Mouse (Mus musculus) gastrocnemius, postnatal 14 days (tissue): ENCODE results near the gene Myh4. TPM values are rescaled to one million over a fixed set of nuclear protein-coding genes. Genes with fewer than 3 reads are reported as not detected.

Source experiments
- DNase-seq: peaks from one replicate; pipeline ENCODE4 v3.0.0; 2021; ENCODE audit warnings: mixed read lengths
- intact Hi-C: fragments of 180-260 bp; cut with DNase I; formaldehyde crosslinking; loops from one replicate; pipeline ENCODE4 v1.15.1; 2025; ENCODE audit warnings: low total_unique reads
- long read RNA-seq, 2 experiments: library from polyadenylated mRNA; stranded (forward); transcript quantifications; one replicate each; pipeline ENCODE4 v2.0.0; 2021
- total RNA-seq, 2 experiments: library from RNA; stranded (reverse); gene quantifications; 2 replicates each; pipeline ENCODE4 v1.2.3; 2021

The Myh4 gene
- total RNA-seq, result over 10,000 TPM; 25,036 to 26,595 TPM
- long read RNA-seq, experiment 1, full-length matches to known transcripts, result 4,539 of 18,473 reads
- long read RNA-seq, experiment 1, partial matches to known transcripts, result 8,642 of 18,473 reads
- long read RNA-seq, experiment 1, other reads (novel, unspliced or antisense), result 5,292 of 18,473 reads
- long read RNA-seq, experiment 2, full-length matches to known transcripts, result 7,808 of 28,804 reads
- long read RNA-seq, experiment 2, partial matches to known transcripts, result 9,410 of 28,804 reads
- long read RNA-seq, experiment 2, other reads (novel, unspliced or antisense), result 11,586 of 28,804 reads

DNA sequence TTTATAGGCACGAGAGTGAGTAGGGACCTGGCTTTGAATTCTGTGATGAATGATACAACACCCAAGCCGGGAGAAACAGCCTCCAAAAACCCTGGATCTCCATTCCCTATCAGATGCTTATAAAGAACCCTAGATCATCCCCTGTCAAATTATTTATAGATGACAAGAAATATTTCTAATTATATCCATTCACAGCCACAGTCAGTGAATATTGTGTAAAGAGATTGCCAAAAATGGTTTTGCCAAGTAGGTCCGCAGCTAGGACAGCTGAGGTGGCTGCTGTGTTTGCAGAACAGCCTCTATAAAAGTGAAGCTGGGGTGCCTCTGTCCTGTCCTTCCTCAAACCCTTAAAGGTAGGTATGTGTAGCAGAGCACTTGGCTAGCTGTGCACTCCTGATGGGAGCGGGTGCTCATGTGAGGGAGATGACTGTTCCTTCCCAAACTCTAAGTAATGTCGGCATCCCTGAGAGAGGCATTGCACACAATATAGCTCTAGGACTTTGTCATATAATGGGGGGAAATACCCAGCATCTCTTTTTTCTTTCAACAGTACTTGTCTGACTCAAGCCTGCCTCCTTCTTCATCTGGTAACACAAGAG lies at the start of gene Myh4:
Gene Myh4, plus strand, starts transcription at position 549 of the 599 bp plus-strand sequence.
- intact Hi-C loops, result loop anchor here (5.0 kb wide), 1 partner anchor 125 kb away; no protein-coding TSS in a partner anchor
- no peak for DNase-seq

DNA sequence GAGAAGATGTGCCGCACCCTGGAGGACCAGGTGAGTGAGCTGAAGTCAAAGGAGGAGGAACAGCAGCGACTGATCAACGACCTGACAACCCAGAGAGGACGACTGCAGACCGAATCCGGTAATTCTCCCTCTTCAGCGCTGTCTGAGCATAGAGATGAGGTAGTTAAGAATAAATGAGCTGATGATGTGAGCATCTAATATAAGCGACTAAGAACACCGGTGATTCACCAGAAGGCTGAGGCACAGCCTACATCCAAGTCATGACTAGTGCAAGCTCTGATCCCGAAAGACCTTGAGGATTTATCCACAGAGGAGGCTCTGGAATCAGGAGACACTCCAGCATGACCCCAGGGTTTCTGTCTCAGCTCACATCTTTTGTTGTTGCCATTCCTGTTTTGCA lies 47.5 kb upstream of the Myh4 start:
- intact Hi-C loops, result no loop called here
- DNase-seq, result no peak

DNA sequence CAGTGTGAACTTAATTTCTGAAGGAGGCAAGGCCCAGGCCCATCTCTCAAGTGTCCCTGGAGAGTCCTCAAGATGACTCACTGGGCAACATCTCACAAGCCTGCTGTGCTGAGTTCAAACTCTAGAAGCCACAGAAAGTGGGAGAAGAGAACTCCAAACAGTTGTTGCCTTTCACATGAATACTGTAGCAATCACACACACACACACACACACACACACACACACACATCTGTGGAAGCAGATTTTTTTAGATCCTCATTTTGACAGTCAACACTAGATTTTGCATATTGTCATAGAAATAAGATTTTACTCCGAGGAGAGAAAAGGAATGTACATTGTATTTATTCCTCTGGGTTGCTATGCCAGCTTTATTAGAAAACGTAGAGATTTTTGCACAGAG lies 47.0 kb upstream of the Myh4 start:
- intact Hi-C loops, result no loop called here
- no peak for DNase-seq

DNA sequence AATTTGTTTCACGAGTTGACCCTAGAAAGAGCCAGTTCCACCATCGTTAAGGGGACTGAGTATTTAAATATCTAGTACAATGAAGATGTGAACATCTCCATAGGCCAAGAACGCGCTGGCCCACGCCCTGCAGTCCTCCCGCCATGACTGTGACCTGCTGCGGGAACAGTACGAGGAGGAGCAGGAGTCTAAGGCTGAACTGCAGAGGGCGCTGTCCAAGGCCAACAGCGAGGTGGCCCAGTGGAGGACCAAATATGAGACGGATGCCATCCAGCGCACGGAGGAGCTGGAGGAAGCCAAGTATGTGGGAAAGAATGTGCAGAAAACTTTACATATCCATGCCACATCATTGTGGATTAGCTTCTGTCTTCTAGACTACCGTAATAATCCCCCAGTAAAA lies 46.3 kb upstream of the Myh4 start:
- DNase-seq, result no peak
- intact Hi-C loops, result no loop called here

- intact Hi-C loops, result no loop called here
- no peak for DNase-seq
Measured at GRCm38 (mm10) chr11:67199321-67199720, 38.5 kb upstream of the Myh4 start.

- intact Hi-C loops, result no loop called here
- no peak for DNase-seq
Measured at GRCm38 (mm10) chr11:67199752-67200151, 38.1 kb upstream of the Myh4 start, which contains the start of gene Myh1. Myh1 (plus strand) TSS chr11:67200052.

- peak; percentile 23 for DNase-seq
- intact Hi-C loops, result no loop called here
Measured at GRCm38 (mm10) chr11:67204766-67205165, 33.1 kb upstream of the Myh4 start.

- intact Hi-C loops, result no loop called here
- DNase-seq, result no peak
Measured at GRCm38 (mm10) chr11:67221803-67222202, 16.0 kb upstream of the Myh4 start.

- DNase-seq, result no peak
- intact Hi-C loops, result no loop called here
Measured at GRCm38 (mm10) chr11:67224466-67224865, 13.4 kb upstream of the Myh4 start.

- intact Hi-C loops, result no loop called here
- no peak for DNase-seq
Measured at GRCm38 (mm10) chr11:67228731-67229130, 9.1 kb upstream of the Myh4 start.

GRCm38 (mm10) chr11:67229166-67229565 lies 8.7 kb upstream of the Myh4 start:
- no peak for DNase-seq
- intact Hi-C loops, result no loop called here

DNA sequence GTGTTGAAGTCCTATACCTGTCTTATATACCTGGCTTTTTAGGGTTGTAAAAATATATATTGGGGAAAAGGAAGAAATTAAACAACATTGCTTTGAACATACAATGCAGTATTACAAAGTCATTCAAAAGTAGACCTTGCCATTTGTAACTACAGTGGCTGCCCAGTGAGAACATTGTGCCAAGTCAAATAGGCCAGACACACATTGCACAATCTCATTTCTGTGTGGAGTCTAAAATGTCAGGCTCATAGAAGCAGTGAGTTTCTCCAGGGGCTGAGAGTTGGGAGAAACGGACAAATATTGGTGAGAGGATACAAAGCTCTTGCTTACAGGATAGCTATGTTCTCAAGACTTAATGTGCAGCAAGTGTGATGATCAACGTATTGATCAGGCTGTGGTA lies 7.9 kb upstream of the Myh4 start:
- intact Hi-C loops, result no loop called here
- DNase-seq, result no peak

DNA sequence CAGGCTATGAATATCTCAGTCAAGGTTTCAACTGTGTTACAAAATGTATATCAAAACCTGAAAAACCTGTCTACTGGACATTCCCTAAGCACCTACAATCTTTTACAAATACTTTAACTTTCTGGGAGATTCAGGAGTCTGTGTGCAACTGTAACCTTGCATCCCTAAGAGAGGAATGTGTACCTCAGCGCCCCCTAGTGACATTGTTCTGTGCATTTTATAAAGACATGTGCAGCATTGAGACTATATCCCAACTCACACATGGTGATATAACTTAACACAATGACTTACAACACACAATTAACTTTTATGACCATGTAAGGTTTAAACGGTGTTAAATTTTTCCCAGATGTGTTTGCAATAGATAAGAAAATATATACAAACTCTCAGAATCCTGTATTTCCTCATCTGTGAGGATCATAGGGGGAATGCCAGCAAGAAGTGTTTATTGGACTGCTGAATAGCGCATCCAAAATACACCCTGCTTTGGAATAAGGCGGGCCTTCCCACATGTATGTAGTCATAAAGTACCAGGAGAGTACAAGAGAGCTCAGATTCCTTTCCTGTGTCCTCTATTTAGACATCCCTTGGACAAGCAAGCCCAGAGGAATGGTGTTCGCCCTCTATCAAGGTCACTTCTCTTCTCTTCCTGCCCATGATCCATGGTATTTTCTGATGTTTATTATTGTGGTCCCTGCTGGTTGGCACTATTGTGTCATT lies 2.0 kb upstream of the Myh4 start:
- intact Hi-C loops, result loop anchor here (5.0 kb wide), 1 partner anchor 123 kb away; no protein-coding TSS in a partner anchor

GRCm38 (mm10) chr11:67236799-67237198 lies 1.0 kb upstream of the Myh4 start:
- DNase-seq, result no peak
- intact Hi-C loops, result loop anchor here (5.0 kb wide), 1 partner anchor 124 kb away; no protein-coding TSS in a partner anchor

More for the DNA sequence above, 2.0 kb upstream of the Myh4 start:
- peak; percentile 59 for DNase-seq

DNA sequence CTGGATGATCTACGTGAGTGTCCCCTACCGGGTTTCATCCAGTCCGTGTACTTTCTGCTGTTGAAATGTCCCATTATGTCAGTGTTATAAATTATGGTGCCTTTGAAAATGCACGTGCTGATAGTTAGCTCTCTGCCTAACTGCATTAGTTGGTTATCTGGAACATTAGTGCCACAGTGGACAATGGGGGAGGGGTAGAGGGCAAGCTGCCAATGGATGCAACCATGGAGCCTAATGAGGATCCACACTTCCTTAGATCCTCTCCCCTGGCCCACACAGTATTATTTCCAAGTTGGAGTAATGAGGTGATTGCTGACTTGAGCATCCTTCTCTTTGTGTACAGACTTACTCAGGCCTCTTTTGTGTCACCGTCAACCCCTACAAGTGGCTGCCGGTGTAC lies 3.2 kb downstream of the Myh4 start:
- no peak for DNase-seq
- intact Hi-C loops, result no loop called here

GRCm38 (mm10) chr11:67253691-67254090 lies 15.9 kb downstream of the Myh4 start:
- no peak for DNase-seq
- intact Hi-C loops, result no loop called here

GRCm38 (mm10) chr11:67257048-67257447 lies 19.2 kb downstream of the Myh4 start:
- DNase-seq, result no peak
- intact Hi-C loops, result no loop called here

- DNase-seq, result no peak
- intact Hi-C loops, result no loop called here
Measured at GRCm38 (mm10) chr11:67260956-67261355, 23.1 kb downstream of the Myh4 start.

GRCm38 (mm10) chr11:67276601-67277174 lies 38.9 kb downstream of the Myh4 start, which contains the start of gene Myh8:
Myh8 (plus strand) TSS chr11:67277124.
- DNase-seq, result peak; percentile 33
- intact Hi-C loops, result no loop called here

DNA sequence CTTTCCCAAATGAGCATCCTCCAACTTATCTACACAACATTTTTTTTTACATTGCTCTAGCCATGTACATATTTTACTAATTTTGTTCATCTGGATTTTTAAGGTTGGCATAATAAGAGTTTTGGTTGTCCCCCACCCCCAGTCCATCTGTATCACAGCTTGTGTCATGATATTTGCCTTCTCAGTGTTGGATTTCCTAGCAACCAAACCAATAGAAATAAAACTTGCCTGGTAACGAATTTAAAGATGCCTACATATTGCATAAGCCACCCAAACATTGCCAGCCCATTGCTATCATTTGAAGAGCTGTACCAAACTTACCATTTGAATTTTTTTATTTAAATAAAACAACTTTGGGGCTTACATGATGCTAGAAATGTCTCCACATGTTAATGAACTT lies 55.6 kb downstream of the Myh4 start:
- intact Hi-C loops, result no loop called here
- DNase-seq, result no peak
